Mouse (Mus musculus): ENCODE results near the gene Olfr356.

Olfr356 gene

DNA sequence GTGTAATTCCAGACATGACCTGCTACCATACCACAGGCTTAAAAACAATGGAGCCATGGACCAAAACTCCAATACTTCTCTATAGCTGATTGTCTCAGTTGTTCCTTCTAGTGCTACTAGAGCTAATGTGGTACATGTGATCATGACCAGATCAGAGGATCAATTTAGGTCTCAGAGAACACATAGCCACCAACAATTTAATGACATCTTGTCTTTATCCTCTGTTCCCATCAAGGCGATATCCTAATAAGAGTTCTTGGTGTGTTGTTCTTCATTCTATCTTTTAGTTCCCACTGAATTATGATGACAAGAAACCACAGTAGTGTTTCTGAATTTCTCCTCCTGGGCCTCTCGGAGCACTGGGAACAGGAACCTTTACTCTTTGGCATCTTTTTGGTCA, at the start of gene Olfr356:
Gene Olfr356, plus strand, starts transcription at position 301 of the 400 bp plus-strand sequence.
- DNase-seq (ENCODE audit: low spot score): no peak

GRCm38 (mm10) chr2:36892836-36893235, 44.1 kb upstream of the Olfr356 start, which contains the start of gene Olfr353:
Gene Olfr353 (minus strand): TSS chr2:36892936.
- DNase-seq (ENCODE audit: low spot score): no peak

- DNase-seq (ENCODE audit: low spot score): no peak
These were observed 39.8 kb upstream of the Olfr356 start for GRCm38 (mm10) chr2:36897114-36897513.

GRCm38 (mm10) chr2:36905380-36905779, 31.5 kb upstream of the Olfr356 start, which contains the start of gene Olfr354:
Gene Olfr354 (plus strand): TSS chr2:36905680.
- no peak for DNase-seq (ENCODE audit: low spot score)

DNA sequence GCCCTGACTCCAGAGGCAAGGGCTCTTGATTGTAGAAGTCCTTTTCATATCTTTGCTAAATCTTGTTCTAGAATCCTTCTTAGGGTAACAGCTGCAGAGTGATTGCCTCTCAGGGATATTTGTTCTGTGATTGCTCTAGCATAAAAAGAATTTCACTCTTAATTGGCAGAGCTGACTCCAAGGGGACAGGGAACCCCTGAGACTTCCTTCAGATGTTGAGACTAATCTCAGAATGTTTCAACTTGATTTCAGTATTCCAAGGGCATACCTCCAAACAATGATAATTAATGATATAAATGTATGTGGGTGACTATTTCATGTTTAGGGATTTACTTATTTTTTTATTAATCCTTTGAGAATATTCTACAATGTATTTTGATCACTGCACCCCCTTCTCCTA, 8.1 kb upstream of the Olfr356 start, which contains the start of gene Olfr355:
Gene Olfr355, minus strand, starts transcription at position 101 of the 400 bp plus-strand sequence.
- DNase-seq (ENCODE audit: low spot score): no peak

All from ovary, postnatal 10 days (tissue).